Mouse (Mus musculus) intestine, embryonic 14.5 days (tissue): ENCODE measurements around the gene Hpdl. TPM values are rescaled to one million over a fixed set of nuclear protein-coding genes. Genes with fewer than 3 reads are reported as not detected.

Source experiments
- ATAC-seq: fragments of 200-750 bp; cut with Nextera tagmentation; replicated peaks from 2 replicates; pipeline ENCODE4 v1.8.0; 2017; ENCODE audit warnings: low read depth, moderate number of reproducible peaks, moderate TSS enrichment, moderate library complexity; ENCODE audit not compliant: low FRiP score, low TSS enrichment
- DNase-seq: peaks from one replicate; pipeline ENCODE4 v3.0.0-alpha.2; 2018; ENCODE audit warnings: low spot score
- H3K27ac ChIP-seq: fragments of 300-500 bp; sonication (generic); 2 replicates; pipeline ENCODE4 v1.5.1; 2014; ENCODE audit warnings: low read depth, mild to moderate bottlenecking, control low read depth
- H3K27me3 ChIP-seq: fragments of 300-500 bp; sonication (generic); replicated peaks from 2 replicates; pipeline ENCODE4 v1.6.1; 2014; ENCODE audit warnings: low read length, control low read depth; ENCODE audit not compliant: control insufficient read depth, insufficient read depth
- H3K36me3 ChIP-seq: fragments of 300-500 bp; sonication (generic); 2 replicates; pipeline ENCODE4 v1.6.1; 2014; ENCODE audit warnings: low read length, control low read depth; ENCODE audit not compliant: control insufficient read depth, insufficient read depth
- H3K4me1 ChIP-seq: fragments of 300-500 bp; sonication (generic); replicated peaks from 2 replicates; pipeline ENCODE4 v1.6.1; 2014; ENCODE audit warnings: low read length, control low read depth, mixed read lengths; ENCODE audit not compliant: control insufficient read depth, insufficient read depth
- H3K4me2 ChIP-seq: fragments of 300-500 bp; sonication (generic); 2 replicates; pipeline ENCODE4 v1.6.1; 2014; ENCODE audit warnings: low read length
- H3K4me3 ChIP-seq: fragments of 300-500 bp; sonication (generic); 2 replicates; pipeline ENCODE4 v1.5.1; 2014; ENCODE audit warnings: low read depth, low read length, control low read depth, mixed read lengths
- H3K9ac ChIP-seq: fragments of 300-500 bp; sonication (generic); 2 replicates; pipeline ENCODE4 v1.6.1; 2014; ENCODE audit warnings: mild to moderate bottlenecking, low read length
- H3K9me3 ChIP-seq: fragments of 300-500 bp; sonication (generic); 2 replicates; pipeline ENCODE4 v1.6.1; 2016; ENCODE audit warnings: low read length, control low read depth; ENCODE audit not compliant: control insufficient read depth
- WGBS: fragments of 180-500 bp; shearing (Covaris S2); extraction: QIAGEN DNeasy Blood & Tissue Kit; methylation state at CpG from one replicate; pipeline ENCODE4 v1.1.7; 2014; 5-methylcytosine and 5-hydroxymethylcytosine counted together
- polyA plus RNA-seq: library from polyadenylated mRNA; unstranded; fragments of >200 nt; fragmentation: Nextera tagmentation; extraction: Ambion mirVana; gene quantifications from 2 replicates; pipeline ENCODE4 v1.2.1, GENCODE M21; 2014

The Hpdl gene
- polyA plus RNA-seq, 1 experiment from 2014 or later = 1.7 TPM

DNA sequence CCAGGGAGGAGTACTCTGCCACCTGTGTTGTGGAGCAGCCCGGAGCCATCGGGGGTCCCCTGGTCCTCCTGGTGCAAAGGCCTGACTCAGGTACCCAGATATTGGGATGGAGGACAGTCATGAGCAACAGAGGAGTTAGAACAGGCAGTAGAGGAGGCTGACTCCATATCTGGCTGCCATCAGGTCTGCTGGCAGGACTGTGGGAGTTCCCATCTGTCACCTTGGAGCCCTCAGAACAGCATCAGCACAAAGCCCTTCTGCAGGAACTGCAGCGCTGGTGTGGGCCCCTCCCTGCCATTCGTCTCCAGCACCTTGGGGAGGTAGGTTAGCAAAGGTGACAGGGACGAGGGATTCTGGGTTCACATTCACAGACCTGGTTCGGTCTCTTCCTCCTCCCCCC lies 4.0 kb downstream of the Hpdl start:
- H3K27me3 ChIP-seq = peaks cover 17% of the 10 kb centered on the region
- WGBS = 94% methylated on average over 6 of the region's 6 CpGs
- H3K36me3 ChIP-seq = peaks cover 15% of the 10 kb centered on the region
- no peak overlapping the region for H3K4me2 ChIP-seq
- H3K4me1 ChIP-seq = peaks cover 7% of the 10 kb centered on the region
- H3K9me3 ChIP-seq = no peaks in the 10 kb centered on the region
- H3K9ac ChIP-seq = no peak overlapping the region
- DNase-seq (no peak), ATAC-seq (no peak)
- H3K4me3 ChIP-seq = no peak overlapping the region
- H3K27ac ChIP-seq = no peak overlapping the region

DNA sequence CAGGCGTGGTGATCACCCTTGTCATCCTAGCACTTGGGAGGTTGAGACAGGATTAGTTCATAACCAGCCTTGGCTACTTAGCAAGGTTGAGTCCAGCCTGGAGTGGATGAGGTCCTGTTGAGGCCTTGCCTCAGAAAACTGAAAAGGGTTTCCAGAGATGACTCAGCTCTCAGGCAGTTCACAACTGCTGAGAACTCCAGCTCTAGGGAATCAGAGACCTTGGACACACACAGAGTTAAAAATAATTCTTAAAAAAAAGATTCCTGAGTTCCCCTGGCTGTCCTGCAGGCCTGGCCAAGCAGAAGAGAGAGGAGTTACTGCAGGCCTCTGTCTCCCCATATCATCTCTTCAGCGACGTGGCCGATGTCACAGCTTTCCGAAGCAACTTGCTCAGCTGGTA lies 6.2 kb downstream of the Hpdl start:
- Histone ChIP-seq H3K36me3 (peaks cover 15% of the 10 kb centered on the region), H3K27me3 (peaks cover 7% of the 10 kb centered on the region), H3K9me3 (no peaks in the 10 kb centered on the region), H3K4me2 (no peak overlapping the region), H3K9ac (no peak overlapping the region), H3K4me3 (no peak overlapping the region), H3K4me1 (no peaks in the 10 kb centered on the region), H3K27ac (no peak overlapping the region)
- ATAC-seq = no peak
- no peak for DNase-seq
- WGBS = 80% methylated on average over 5 of the region's 5 CpGs

DNA sequence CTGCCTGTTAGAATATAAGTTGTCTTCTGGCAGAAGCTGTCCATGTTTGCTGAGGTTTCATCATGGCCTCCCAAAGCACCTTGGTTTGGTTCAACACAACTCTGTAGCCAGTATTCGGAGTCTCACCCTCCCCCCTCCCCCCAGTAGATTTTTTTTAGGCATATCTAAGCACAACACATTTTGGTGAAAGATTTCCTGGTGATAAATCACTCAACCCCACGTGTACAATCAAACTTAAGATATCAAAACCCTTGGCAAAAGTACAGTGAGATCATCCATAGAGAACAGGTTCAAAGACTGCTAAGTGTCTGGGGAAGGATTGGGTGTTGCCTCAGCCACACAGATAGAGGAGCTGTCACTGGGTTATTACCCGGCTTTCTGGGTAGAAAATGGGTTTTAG lies 10.5 kb downstream of the Hpdl start:
- no peak for ATAC-seq
- peaks cover under 1% of the 10 kb centered on the region for H3K36me3 ChIP-seq
- peaks cover 5% of the 10 kb centered on the region for H3K4me1 ChIP-seq
- DNase-seq = no peak
- no peak overlapping the region for H3K27ac ChIP-seq
- H3K9ac ChIP-seq = no peak overlapping the region
- no peaks in the 10 kb centered on the region for H3K27me3 ChIP-seq
- no peak overlapping the region for H3K4me2 ChIP-seq
- no peak overlapping the region for H3K4me3 ChIP-seq
- H3K9me3 ChIP-seq = no peaks in the 10 kb centered on the region
- 69% methylated on average over 3 of the region's 3 CpGs for WGBS

- H3K36me3 ChIP-seq = peaks cover 36% of the 10 kb centered on the region
Measured at GRCm38 (mm10) chr4:116807197-116808129, 14.0 kb downstream of the Hpdl start, which contains the start of the genes Toe1 and Mutyh. Gene Toe1, minus strand, starts transcription at chr4:116807640. Gene Mutyh, plus strand, starts transcription at chr4:116807723.

GRCm38 (mm10) chr4:116799901-116800300 lies 21.6 kb downstream of the Hpdl start:
- H3K27ac ChIP-seq = no peak overlapping the region
- H3K4me3 ChIP-seq = no peak overlapping the region
- no peaks in the 10 kb centered on the region for H3K4me1 ChIP-seq
- H3K36me3 ChIP-seq = peaks cover 38% of the 10 kb centered on the region
- DNase-seq = no peak
- no peaks in the 10 kb centered on the region for H3K27me3 ChIP-seq
- no peak overlapping the region for H3K9ac ChIP-seq
- no peak overlapping the region for H3K4me2 ChIP-seq
- ATAC-seq = no peak
- H3K9me3 ChIP-seq = no peaks in the 10 kb centered on the region
- WGBS = 40% methylated on average over 5 of the region's 5 CpGs

More at GRCm38 (mm10) chr4:116807197-116808129, 14.0 kb downstream of the Hpdl start, which contains the start of the genes Toe1 and Mutyh:
- Histone ChIP-seq H3K9me3 (no peaks in the 10 kb centered on the region), H3K4me2 (peak within 1 kb of the TSS; percentile 64), H3K27me3 (no peaks in the 10 kb centered on the region), H3K4me1 (peaks cover 5% of the 10 kb centered on the region), H3K9ac (peak within 1 kb of the TSS; percentile 68), H3K27ac (peak within 1 kb of the TSS; percentile 84), H3K4me3 (peak within 1 kb of the TSS; percentile 82)
- ATAC-seq (peak; percentile 97), DNase-seq (peak; percentile 97)
- under 1% methylated on average over 58 of the region's 58 CpGs for WGBS

- 41% methylated on average over 1 of the region's 1 CpGs for WGBS
- Histone ChIP-seq H3K9me3 (no peaks in the 10 kb centered on the region), H3K36me3 (peaks cover 5% of the 10 kb centered on the region; the same call in 1 of the 2 replicates), H3K4me2 (no peak overlapping the region), H3K9ac (no peak overlapping the region), H3K27ac (no peak overlapping the region), H3K4me1 (no peaks in the 10 kb centered on the region), H3K4me3 (no peak overlapping the region), H3K27me3 (no peaks in the 10 kb centered on the region)
- ATAC-seq (no peak; the same call in 1 of the 2 replicates), DNase-seq (no peak)
Measured at GRCm38 (mm10) chr4:116796442-116797110, 24.9 kb downstream of the Hpdl start.

DNA sequence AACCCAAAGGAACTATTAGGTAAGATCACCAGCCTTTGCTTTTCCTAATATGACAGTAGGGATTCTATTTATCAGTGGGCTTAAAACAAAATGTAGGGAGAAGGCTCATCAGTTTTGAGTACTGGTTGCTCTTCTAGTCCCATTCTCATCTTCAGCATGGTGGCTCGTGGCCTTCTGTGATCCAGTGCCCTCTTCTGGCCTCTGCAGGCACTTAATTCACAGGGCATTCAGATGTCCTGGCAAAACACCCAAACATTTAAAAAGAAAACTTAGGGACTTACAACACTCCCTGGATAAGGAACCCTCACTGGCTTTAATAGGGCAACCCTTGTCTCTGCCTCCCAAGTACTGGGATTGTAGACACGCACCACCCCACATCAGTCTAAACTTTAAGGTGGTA lies 27.2 kb downstream of the Hpdl start:
- 77% methylated on average over 2 of the region's 2 CpGs for WGBS
- H3K4me3 ChIP-seq = no peak overlapping the region
- no peak overlapping the region for H3K27ac ChIP-seq
- H3K9me3 ChIP-seq = no peaks in the 10 kb centered on the region
- no peaks in the 10 kb centered on the region for H3K36me3 ChIP-seq
- H3K9ac ChIP-seq = no peak overlapping the region
- DNase-seq (no peak), ATAC-seq (no peak)
- no peaks in the 10 kb centered on the region for H3K27me3 ChIP-seq
- no peak overlapping the region for H3K4me2 ChIP-seq
- H3K4me1 ChIP-seq = no peaks in the 10 kb centered on the region

DNA sequence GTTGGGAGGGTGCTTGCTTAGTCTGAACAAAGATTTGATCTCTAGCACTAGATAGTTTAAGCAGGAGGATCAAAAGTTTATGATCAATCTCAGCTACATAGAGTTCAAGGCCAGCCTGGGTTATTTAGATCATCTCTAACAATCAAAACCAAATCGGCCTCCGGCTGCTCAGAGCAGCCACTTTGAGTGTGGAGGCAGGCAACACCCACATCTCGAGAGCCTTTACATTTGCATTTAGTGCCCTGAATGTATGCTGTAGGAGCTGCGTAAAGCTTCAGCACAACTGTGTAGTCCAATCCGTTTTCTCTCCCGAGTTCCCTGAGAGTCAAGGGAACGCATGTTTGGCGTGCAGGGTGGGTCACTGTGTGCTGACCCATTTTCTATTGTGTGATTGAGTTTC lies 29.1 kb downstream of the Hpdl start:
- no peaks in the 10 kb centered on the region for H3K9me3 ChIP-seq
- ATAC-seq (no peak), DNase-seq (no peak)
- no peak overlapping the region for H3K4me2 ChIP-seq
- WGBS = 84% methylated on average over 8 of the region's 8 CpGs
- no peak overlapping the region for H3K27ac ChIP-seq
- no peak overlapping the region for H3K9ac ChIP-seq
- no peaks in the 10 kb centered on the region for H3K36me3 ChIP-seq
- no peak overlapping the region for H3K4me3 ChIP-seq
- H3K4me1 ChIP-seq = no peaks in the 10 kb centered on the region
- H3K27me3 ChIP-seq = no peaks in the 10 kb centered on the region
